Mouse (Mus musculus): Measurements from ENCODE around the gene Washc2. TPM values are rescaled to one million over a fixed set of nuclear protein-coding genes. Genes with fewer than 3 reads are reported as not detected.

Gene Washc2
- polyA plus RNA-seq (2017; shearing (Covaris generic)) = 100 TPM

GRCm38 (mm10) chr6:116207729-116208534 is at the start of gene Washc2:
Gene Washc2 (plus strand): TSS chr6:116208038.

GRCm38 (mm10) chr6:116193394-116194393 is 14.1 kb upstream of the Washc2 start, which contains the start of gene Tmcc1:
Gene Tmcc1 (minus strand): TSS chr6:116193486.

GRCm38 (mm10) chr6:116264018-116264651 is 56.3 kb downstream of the Washc2 start, which contains the start of gene Zfand4:
Gene Zfand4 (plus strand): TSS chr6:116264222.

Other genes starting within 250 kb of the Washc2 start
- 1.6 TPM for gene Plxnd1, start 213.0 kb upstream of the Washc2 start, polyA plus RNA-seq (2017; shearing (Covaris generic))
- 9.3 TPM for gene Tmcc1, start 14.6 kb upstream of the Washc2 start, polyA plus RNA-seq (2017; shearing (Covaris generic))
- 1.9 TPM for gene Zfand4, start 56.2 kb downstream of the Washc2 start, polyA plus RNA-seq (2017; shearing (Covaris generic))
- gene March8, start 130.0 kb downstream of the Washc2 start, polyA plus RNA-seq (2017; shearing (Covaris generic)) = 0.45 TPM

Measured in CD4-positive, CD25-positive, alpha-beta regulatory T cell, adult 9 weeks (primary cell).